Mouse (Mus musculus): ENCODE results near the gene Mapk9.

The Mapk9 gene

DNA sequence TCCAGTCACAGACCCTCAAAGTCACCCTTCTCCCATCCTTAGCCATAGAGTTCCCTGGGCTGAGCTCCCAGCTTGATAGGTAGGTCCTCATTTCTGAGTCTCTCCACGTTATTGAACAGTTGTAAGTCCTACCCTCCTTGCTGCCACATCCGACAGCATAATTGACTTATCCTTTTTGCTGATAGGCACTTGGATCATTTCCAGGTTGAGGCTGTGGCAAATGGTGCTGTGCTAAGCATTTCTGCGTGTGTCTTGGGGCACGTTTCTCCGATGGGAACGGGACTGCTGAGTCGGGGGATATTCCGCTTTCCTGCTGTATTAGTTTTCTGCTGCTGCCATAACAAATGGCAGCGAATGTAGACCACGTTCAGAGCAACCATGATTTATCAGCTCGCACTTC is 47.3 kb downstream of the Mapk9 start:
- no peak for DNase-seq (ENCODE audit: low read depth)

GRCm38 (mm10) chr11:49895966-49896590 is 49.5 kb downstream of the Mapk9 start:
- peak; percentile 17 for DNase-seq (ENCODE audit: low read depth)

DNA sequence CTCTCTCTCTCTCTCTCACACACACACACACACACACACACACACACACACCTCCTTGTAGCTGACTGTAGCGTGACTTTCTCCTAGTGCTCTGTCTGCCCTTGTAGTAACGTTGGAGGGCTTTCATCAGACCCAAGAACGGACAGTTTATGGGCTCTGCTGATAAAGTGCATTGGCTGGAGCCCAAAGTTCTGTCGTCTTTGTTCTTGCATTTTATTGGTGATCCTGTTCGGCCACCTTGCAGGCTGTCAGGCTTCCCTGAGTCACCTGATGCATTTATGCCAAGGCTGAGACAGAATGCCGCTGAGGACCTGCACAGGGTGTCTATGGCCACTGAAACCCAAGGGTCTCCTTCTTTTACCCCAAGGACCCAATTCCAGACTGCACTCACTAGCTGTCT is 53.5 kb downstream of the Mapk9 start:
- no peak for DNase-seq (ENCODE audit: low read depth)

DNA sequence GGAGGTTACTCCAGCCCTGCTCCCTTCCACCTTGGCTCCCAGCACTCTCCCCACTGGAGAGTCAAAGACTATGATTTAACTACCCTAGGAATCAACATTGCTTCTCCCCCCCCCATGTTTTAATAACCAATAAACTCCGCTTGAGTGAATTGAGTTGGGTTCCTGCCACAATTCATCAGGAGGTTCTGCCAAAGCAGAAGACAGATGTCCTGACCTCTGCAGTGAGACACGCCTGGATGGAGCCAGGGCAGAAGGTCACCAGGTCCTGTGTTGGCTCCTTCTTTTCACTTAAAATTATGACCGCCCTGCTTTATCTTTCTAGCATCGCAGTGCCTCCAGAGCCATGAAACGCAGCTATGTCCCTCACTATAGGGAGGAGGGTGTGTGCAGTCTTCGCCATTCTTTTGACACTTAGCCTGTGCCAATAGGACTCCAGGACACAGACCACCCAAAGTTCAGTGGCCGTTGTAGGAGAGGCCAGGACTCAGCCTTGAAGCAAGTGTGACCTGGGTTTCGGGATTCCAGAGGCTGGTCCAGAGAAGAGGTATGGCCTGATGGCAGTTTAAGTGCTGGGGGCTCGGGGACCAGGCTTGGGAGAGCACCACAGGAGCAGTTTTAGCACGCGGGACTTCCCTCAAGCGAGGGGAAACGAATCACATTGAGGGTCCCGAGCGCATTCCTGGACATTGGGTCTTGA is 54.6 kb downstream of the Mapk9 start:
- no peak for DNase-seq (ENCODE audit: low read depth)

- DNase-seq (ENCODE audit: low read depth): no peak
These were observed 55.3 kb downstream of the Mapk9 start, which contains the start of gene Rasgef1c for GRCm38 (mm10) chr11:49901659-49902458. Rasgef1c (plus strand) TSS chr11:49901835.

DNA sequence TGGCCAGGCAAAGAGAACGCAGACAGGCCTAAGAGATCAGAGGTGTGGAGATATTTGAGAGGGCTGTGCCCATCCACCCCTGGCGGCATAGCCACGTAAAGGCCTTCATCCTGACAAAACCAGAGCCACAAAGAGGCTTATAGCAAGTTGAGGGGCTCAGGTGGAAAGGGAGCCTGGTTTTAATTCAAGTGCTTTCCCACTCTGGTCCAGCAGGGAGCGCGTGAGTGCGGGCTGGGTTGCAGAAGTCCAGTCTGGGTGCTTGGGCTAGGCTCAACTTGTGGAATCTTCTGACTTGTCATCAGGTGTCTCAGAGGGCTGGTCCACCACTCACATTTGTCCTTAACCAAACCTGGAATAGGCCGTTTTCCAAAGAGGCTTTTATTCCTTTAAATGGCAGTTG is 56.8 kb downstream of the Mapk9 start:
- DNase-seq (ENCODE audit: low read depth): peak; percentile 48

DNA sequence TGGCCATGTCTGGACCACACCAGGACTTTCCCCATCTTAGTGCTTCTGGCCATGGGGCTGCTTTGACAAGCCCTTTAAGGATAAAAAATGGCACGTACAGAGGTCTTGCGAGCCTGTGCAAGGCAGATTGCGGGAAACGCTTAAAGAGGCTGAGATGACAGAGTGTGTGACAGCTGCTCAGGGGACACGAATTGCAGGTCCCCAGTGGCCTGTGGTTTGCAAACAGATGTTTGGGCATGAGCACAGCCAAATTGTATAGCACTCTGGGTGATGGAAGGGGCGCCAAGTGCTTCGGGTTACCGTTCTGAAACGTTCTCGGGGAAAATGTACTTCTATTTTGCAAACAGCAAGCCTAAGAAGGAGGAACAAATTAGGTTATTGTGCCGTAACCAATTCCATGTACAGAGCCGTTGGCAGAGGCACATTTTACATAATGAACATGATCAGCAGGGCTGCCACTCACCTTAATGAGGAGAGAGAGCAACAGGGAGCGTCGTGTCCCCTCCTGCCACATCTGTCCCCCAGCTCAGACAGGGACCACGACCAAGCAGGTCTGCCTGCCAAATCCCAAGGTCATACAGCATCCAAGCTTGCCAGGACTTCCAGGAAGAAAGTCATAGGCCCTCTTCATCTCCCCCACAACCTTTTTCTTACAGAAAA is 72.1 kb downstream of the Mapk9 start:
- no peak for DNase-seq (ENCODE audit: low read depth)

DNA sequence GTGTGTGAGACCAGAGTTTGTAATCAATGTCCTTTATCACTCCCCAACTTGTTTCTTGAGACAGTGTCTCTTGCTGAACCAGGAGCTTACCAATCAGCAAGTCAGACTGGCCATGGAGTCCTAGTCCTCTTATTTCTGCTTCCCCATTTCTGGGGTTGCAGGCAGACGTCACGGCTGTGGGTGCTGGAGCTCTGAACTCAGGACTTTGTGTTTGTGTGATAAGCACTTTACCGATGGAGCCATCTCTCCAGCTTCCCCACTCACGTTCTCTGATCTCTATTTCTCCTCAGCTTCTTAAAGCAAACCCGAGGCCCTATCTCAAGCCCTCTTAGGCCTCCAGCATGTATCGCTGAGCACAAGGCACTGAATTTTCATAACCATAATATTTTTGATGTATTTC is 72.8 kb downstream of the Mapk9 start:
- DNase-seq (ENCODE audit: low read depth): no peak

GRCm38 (mm10) chr11:49923539-49923938 is 77.0 kb downstream of the Mapk9 start:
- DNase-seq (ENCODE audit: low read depth): no peak

DNA sequence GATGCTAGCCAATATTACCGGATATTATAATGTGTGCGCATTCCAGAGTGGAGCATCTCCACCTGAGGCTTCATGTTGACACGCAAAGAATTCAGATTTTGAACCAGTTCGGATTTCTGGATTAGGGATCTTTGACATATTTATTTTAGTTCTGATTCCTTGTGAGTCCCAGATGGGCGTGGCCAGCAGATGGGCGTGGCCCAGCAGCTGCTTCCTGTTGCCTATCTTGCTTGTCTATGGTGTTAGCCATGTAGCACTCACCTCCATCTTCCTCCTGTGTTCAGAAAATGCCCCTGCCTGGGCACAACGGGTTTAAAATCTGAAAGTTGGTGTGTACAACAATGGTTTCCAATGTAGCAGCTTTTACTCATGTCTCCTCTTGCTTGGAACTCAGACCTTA is 79.6 kb downstream of the Mapk9 start:
- DNase-seq (ENCODE audit: low read depth): peak; percentile 14

GRCm38 (mm10) chr11:49927169-49927568 is 80.6 kb downstream of the Mapk9 start:
- no peak for DNase-seq (ENCODE audit: low read depth)

DNA sequence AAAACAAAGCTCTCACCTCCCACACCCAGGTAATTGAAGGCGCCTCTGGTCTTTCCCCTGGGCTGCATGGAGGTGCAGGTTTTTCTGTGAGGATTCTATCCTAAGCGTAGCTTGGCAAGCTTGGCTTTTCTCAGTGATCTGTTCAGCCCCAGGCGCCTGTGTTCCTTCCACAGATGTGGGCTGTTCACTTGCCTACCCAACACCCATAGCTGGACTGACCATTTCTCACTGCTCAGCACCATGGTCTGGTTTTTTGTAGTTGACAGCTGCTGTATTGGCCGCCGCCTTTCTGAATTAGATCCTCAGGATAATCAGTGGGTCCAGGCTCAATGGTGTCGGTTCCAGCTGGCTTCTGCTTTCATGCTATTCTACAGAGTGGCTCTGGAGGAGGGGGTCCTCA is 81.1 kb downstream of the Mapk9 start:
- no peak for DNase-seq (ENCODE audit: low read depth)

DNA sequence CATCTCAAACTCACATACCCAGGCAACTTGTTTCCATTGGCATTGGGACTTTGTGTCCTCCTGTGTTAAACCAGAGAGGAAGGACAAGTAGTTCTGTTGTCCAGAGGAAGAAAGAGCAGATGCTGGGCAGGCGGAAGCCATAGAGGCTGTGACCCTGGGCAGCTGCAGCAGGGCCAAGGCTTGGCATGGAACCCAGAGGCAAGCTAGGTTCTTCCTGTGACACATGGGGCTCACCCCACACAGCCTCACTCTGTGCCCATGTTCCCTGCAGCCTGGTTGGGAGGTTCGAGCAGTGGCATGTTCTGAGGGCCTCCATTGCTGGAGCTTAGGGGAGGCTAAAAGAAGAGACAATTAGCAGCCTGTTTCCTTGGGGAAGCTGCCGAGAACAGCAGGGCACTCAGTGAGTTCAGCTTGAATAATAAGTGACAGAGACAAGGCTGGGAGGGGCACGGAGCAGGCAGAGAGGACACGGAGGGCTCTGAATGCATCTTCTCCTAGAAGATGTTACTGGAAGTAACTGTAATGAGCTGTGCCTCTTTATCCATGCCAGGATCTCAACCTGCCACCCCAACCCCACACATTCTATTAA is 84.6 kb downstream of the Mapk9 start:
- no peak for DNase-seq (ENCODE audit: low read depth)

- DNase-seq (ENCODE audit: low read depth): peak; percentile 8
These were observed 85.3 kb downstream of the Mapk9 start for GRCm38 (mm10) chr11:49931853-49932252.

- peak; percentile 19 for DNase-seq (ENCODE audit: low read depth)
These were observed 87.3 kb downstream of the Mapk9 start for GRCm38 (mm10) chr11:49933811-49934210.

- no peak for DNase-seq (ENCODE audit: low read depth)
These were observed 87.8 kb downstream of the Mapk9 start for GRCm38 (mm10) chr11:49934322-49934721.
